ENCODE assay signal across 22 mouse cellular contexts in genomic region chr9:57494970-57495369, GRCm38 (mm10). TPM values are rescaled to one million over a fixed set of nuclear protein-coding genes. Genes with fewer than 3 reads are reported as not detected.
DNase-seq lines count a peak whose midpoint lies in the region; ATAC-seq and TF ChIP-seq lines count a peak whose summit lies in the region.
"Had no signal": no experiment of that assay in that cellular context is flagged by ENCODE, and none has a peak within 500 bp of the region (broad histone marks: within the 10 kb centered on the region; RNA-seq: fewer than 3 reads in every experiment).

No protein-coding gene starts in this region.

- ATAC-seq in stomach, postnatal 0 days (ENCODE audit: low FRiP score, low TSS enrichment): peak; percentile 67
- ATAC-seq: activated CD4-positive, CD25-positive, alpha-beta regulatory T cell, adult 4 months; CD4-positive, CD25-positive, alpha-beta regulatory T cell, adult 4 months; forebrain, embryonic 14.5 days; forebrain, embryonic 16.5 days; Patski had no signal

- TF ChIP-seq CTCF in ES-Bruce4 (IDR thresholded peaks at IDR 0.05; ENCODE audit: low read depth, low read length): no peak
- no peak for TF ChIP-seq CTCF in stomach, postnatal 0 days (IDR thresholded peaks at IDR 0.05; ENCODE audit: low read depth)

- no peaks in the 10 kb centered on the region for H3K36me3 ChIP-seq in ES-Bruce4 (ENCODE audit: control insufficient read depth, insufficient read depth, low read length, poor library complexity, severe bottlenecking)
- H3K36me3 ChIP-seq in stomach, postnatal 0 days (ENCODE audit: control insufficient read depth, insufficient read depth, low read length): no peaks in the 10 kb centered on the region
- H3K36me3 ChIP-seq: embryonic facial prominence, embryonic 10.5 days; embryonic facial prominence, embryonic 12.5 days; G1E had no signal

- H3K9me3 ChIP-seq in ES-Bruce4 (replicated peaks; ENCODE audit: control insufficient read depth, insufficient read depth, low read length, poor library complexity, severe bottlenecking): no peaks in the 10 kb centered on the region
- H3K9me3 ChIP-seq in stomach, postnatal 0 days (ENCODE audit: control insufficient read depth, low read length): no peaks in the 10 kb centered on the region
- H3K9me3 ChIP-seq: embryonic facial prominence, embryonic 10.5 days; embryonic facial prominence, embryonic 12.5 days had no signal

- no peak overlapping the region for H3K4me2 ChIP-seq in stomach, postnatal 0 days (replicated peaks; ENCODE audit: low read depth)
- H3K4me2 ChIP-seq: embryonic facial prominence, embryonic 12.5 days had no signal

- H3K9ac ChIP-seq in ES-Bruce4 (ENCODE audit: low read depth, poor library complexity, severe bottlenecking): no peak overlapping the region
- H3K9ac ChIP-seq in stomach, postnatal 0 days (ENCODE audit: low read length): no peak overlapping the region
- H3K9ac ChIP-seq: embryonic facial prominence, embryonic 12.5 days had no signal

- H3K4me1 ChIP-seq in ES-Bruce4 (ENCODE audit: control insufficient read depth, insufficient read depth, low read length): no peaks in the 10 kb centered on the region
- no peaks in the 10 kb centered on the region for H3K4me1 ChIP-seq in stomach, postnatal 0 days (replicated peaks; ENCODE audit: control insufficient read depth, insufficient read depth)
- H3K4me1 ChIP-seq: embryonic facial prominence, embryonic 10.5 days; embryonic facial prominence, embryonic 12.5 days had no signal

- DNase-seq in R1 (ENCODE audit: low read depth, low spot score): peak; percentile 93
- peak; percentile 46 for DNase-seq in stomach, postnatal 0 days (ENCODE audit: low spot score)
- DNase-seq in gastrocnemius, postnatal 14 days: no peak
- no peak for DNase-seq in spleen, postnatal 10 days (ENCODE audit: low spot score in 2 of 2)
- DNase-seq: adrenal gland, adult 8-10 months; adrenal gland, postnatal 14 days; adrenal gland, postnatal 36 days; B cell, adult 2 months; cerebellum, adult 11-12 months; cerebellum, adult 2 months; cerebellum, adult 9-10 months; cerebellum, postnatal 10 days; cerebellum, postnatal 25 days had no signal

- H3K27me3 ChIP-seq in ES-Bruce4 (ENCODE audit: control insufficient read depth, insufficient read depth, low read length, poor library complexity, severe bottlenecking): no peaks in the 10 kb centered on the region
- no peaks in the 10 kb centered on the region for H3K27me3 ChIP-seq in stomach, postnatal 0 days (ENCODE audit: control insufficient read depth, insufficient read depth, low read length)

- TF ChIP-seq EP300 in ES-Bruce4 (IDR thresholded peaks at IDR 0.05; ENCODE audit: insufficient read depth, low read depth, low read length): no peak
- TF ChIP-seq EP300 in stomach, postnatal 0 days (optimal IDR thresholded peaks at IDR 0.05): no peak

- intact Hi-C loops in gastrocnemius, postnatal 14 days (cut with DNase I; ENCODE audit: low total_unique reads): no loop called here

- H3K4me3 ChIP-seq in ES-Bruce4 (ENCODE audit: low read depth, low read length): no peak overlapping the region
- no peak overlapping the region for H3K4me3 ChIP-seq in stomach, postnatal 0 days (ENCODE audit: low read depth, low read length)
- H3K4me3 ChIP-seq: embryonic facial prominence, embryonic 10.5 days; embryonic facial prominence, embryonic 12.5 days had no signal

- peak overlapping the region; percentile 69; the same call in 1 of the 2 replicates for H3K27ac ChIP-seq in ES-Bruce4 (ENCODE audit: insufficient read depth, low read length)
- H3K27ac ChIP-seq in stomach, postnatal 0 days (replicated peaks): no peak overlapping the region
- H3K27ac ChIP-seq: embryonic facial prominence, embryonic 10.5 days; embryonic facial prominence, embryonic 12.5 days had no signal

- no peak for TF ChIP-seq POLR2A in ES-Bruce4 (IDR thresholded peaks at IDR 0.05; ENCODE audit: insufficient read depth, low read length)

RNA-seq across cellular contexts. Expression of gene Rpp25, which starts 8.9 kb away (rescaled TPM):
- 14.3 and 17.6 TPM in 2 replicates for polyA plus RNA-seq in ES-Bruce4 (2011; ENCODE audit: insufficient read depth, insufficient read length, low read depth, missing spikeins)
- polyA plus RNA-seq in stomach, postnatal 0 days (2015; fragmentation: Nextera tagmentation; extraction: Ambion mirVana): 24.3 and 26.5 TPM in 2 replicates
- not detected for total RNA-seq in gastrocnemius, postnatal 14 days (2021)
- polyA plus RNA-seq: activated CD4-positive, CD25-positive, alpha-beta regulatory T cell, adult 4 months; CD4-positive, CD25-positive, alpha-beta regulatory T cell, adult 4 months had no signal

RNA-seq across cellular contexts. Expression of gene Cox5a, which starts 26.1 kb away (rescaled TPM):
- polyA plus RNA-seq in ES-Bruce4 (2011; ENCODE audit: insufficient read depth, insufficient read length, low read depth, missing spikeins): 490 and 512 TPM in 2 replicates
- 991 and 1,062 TPM in 2 replicates for polyA plus RNA-seq in stomach, postnatal 0 days (2015; fragmentation: Nextera tagmentation; extraction: Ambion mirVana)
- total RNA-seq in gastrocnemius, postnatal 14 days (2021): 1,000 to 10,000 TPM; 1,175 to 1,382 TPM

RNA-seq across cellular contexts. Expression of gene Scamp5, which starts 27.1 kb away (rescaled TPM):
- polyA plus RNA-seq in ES-Bruce4 (2011; ENCODE audit: insufficient read depth, insufficient read length, low read depth, missing spikeins): 31.1 and 32.1 TPM in 2 replicates
- 42.4 and 48.7 TPM in 2 replicates for polyA plus RNA-seq in stomach, postnatal 0 days (2015; fragmentation: Nextera tagmentation; extraction: Ambion mirVana)
- total RNA-seq in gastrocnemius, postnatal 14 days (2021): 1 to 10 TPM; 3.6 to 6.4 TPM

RNA-seq across cellular contexts. Expression of gene Fam219b, which starts 42.4 kb away (rescaled TPM):
- polyA plus RNA-seq in ES-Bruce4 (2011; ENCODE audit: insufficient read depth, insufficient read length, low read depth, missing spikeins): 9.0 and 11.8 TPM in 2 replicates
- polyA plus RNA-seq in stomach, postnatal 0 days (2015; fragmentation: Nextera tagmentation; extraction: Ambion mirVana): 12.4 and 13.0 TPM in 2 replicates
- total RNA-seq in gastrocnemius, postnatal 14 days (2021): 1 to 10 TPM; 4.5 to 6.1 TPM

RNA-seq across cellular contexts. Expression of gene Ppcdc, which starts 55.0 kb away (rescaled TPM):
- polyA plus RNA-seq in ES-Bruce4 (2011; ENCODE audit: insufficient read depth, insufficient read length, low read depth, missing spikeins): 35.6 and 39.8 TPM in 2 replicates
- polyA plus RNA-seq in stomach, postnatal 0 days (2015; fragmentation: Nextera tagmentation; extraction: Ambion mirVana): 14.2 and 16.2 TPM in 2 replicates
- total RNA-seq in gastrocnemius, postnatal 14 days (2021): 1 to 10 TPM; 7.3 to 7.6 TPM

Comparison
In these comparisons a context has a peak if more than half of its experiments do, and no peak if none do; other contexts are left out.
1. DNase-seq: peak in R1 (single experiment) and stomach, postnatal 0 days (single experiment); none in gastrocnemius, postnatal 14 days (single experiment) and spleen, postnatal 10 days (0 of 2).